Mouse (Mus musculus) heart, adult 2 months (tissue): Measurements from ENCODE around the gene Junb. TPM values are rescaled to one million over a fixed set of nuclear protein-coding genes. Genes with fewer than 3 reads are reported as not detected.

ENCODE experiments used
- DNase-seq, 2 experiments: peaks; one replicate each; pipeline ENCODE4 v3.0.0; 2021
- H3K27ac ChIP-seq: fragments of 200-600 bp; 2 replicates; pipeline ENCODE4 v1.8.1; 2022
- H3K27me3 ChIP-seq: fragments of 200-500 bp; 2 replicates; pipeline ENCODE4 v1.6.1; 2012; ENCODE audit warnings: mild to moderate bottlenecking, low read length, inconsistent platforms, mixed read lengths; ENCODE audit not compliant: control insufficient read depth, insufficient read depth
- H3K36me3 ChIP-seq: fragments of 200-500 bp; 2 replicates; pipeline ENCODE4 v1.6.1; 2012; ENCODE audit warnings: low read length, inconsistent platforms; ENCODE audit not compliant: control insufficient read depth, insufficient read depth
- H3K4me1 ChIP-seq: fragments of 200-500 bp; 2 replicates; pipeline ENCODE4 v1.6.1; 2011; ENCODE audit warnings: low read length; ENCODE audit not compliant: control insufficient read depth, insufficient read depth
- H3K4me3 ChIP-seq: fragments of 200-600 bp; 2 replicates; pipeline ENCODE4 v1.8.1; 2022
- H3K79me2 ChIP-seq: fragments of 200-500 bp; replicated peaks from 2 replicates; pipeline ENCODE4 v1.6.1; 2012; ENCODE audit warnings: mild to moderate bottlenecking, inconsistent platforms, low read length, moderate library complexity, mixed read lengths; ENCODE audit not compliant: control insufficient read depth, insufficient read depth
- H3K9ac ChIP-seq: fragments of 200-500 bp; 2 replicates; pipeline ENCODE4 v1.6.1; 2012; ENCODE audit warnings: low read depth, mild to moderate bottlenecking, control low read depth, inconsistent platforms, low read length, mixed read lengths
- CTCF ChIP-seq: fragments of 200-600 bp; IDR thresholded peaks from 2 replicates; pipeline ENCODE4 v1.8.1; 2022; ENCODE audit warnings: antibody characterized with exemption, mild to moderate bottlenecking, moderate library complexity
- EP300 ChIP-seq: fragments of 200-500 bp; IDR thresholded peaks from 2 replicates; pipeline ENCODE4 v1.6.1; 2011; ENCODE audit warnings: low read depth, low read length, control low read depth; ENCODE audit not compliant: insufficient read depth
- POLR2A ChIP-seq: fragments of 200-500 bp; IDR thresholded peaks from 2 replicates; pipeline ENCODE4 v1.6.1; 2011; ENCODE audit warnings: mild to moderate bottlenecking, low read depth, low read length, control low read depth; ENCODE audit not compliant: insufficient read depth
- WGBS: fragments of 180-500 bp; shearing (Covaris S2); methylation state at CpG from one replicate; pipeline ENCODE4 v1.1.7; 2018; 5-methylcytosine and 5-hydroxymethylcytosine counted together
- intact Hi-C: fragments of 180-260 bp; cut with DNase I; formaldehyde crosslinking; loops from one replicate; pipeline ENCODE4 v1.15.1; 2025
- polyA plus RNA-seq: library from polyadenylated mRNA; depleted of rRNA; stranded (reverse); fragments of >200 nt; gene quantifications from 2 replicates; pipeline ENCODE4 v1.2.3, GENCODE M21; 2012
- total RNA-seq, 2 experiments: library from RNA; stranded (reverse); gene quantifications; 2 replicates each; pipeline ENCODE4 v1.2.3; 2021

Gene Junb
- total and polyA plus RNA-seq, 3 experiments: 10.4 to 19.0 (median 17.3) TPM

DNA sequence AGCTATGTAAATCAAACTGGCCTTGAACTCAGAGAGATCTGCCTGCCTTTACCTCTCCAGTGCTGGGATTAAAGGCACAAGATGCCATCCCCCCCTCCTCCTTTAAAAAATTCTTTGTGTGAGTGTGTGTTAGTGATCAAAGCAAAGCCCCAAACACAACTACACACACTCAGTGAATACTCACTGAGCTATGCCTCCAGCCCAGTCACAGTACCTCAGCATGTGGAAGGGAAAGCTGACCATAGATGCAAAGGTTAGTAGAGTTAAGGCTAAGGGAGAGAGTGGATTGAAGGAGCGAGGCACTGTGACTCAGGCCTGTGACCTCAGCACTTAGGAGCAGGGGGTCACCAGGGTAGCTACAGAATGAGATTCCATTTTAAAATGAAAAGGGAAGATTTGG, 5.4 kb downstream of the Junb start:
- no peak overlapping the region for H3K9ac ChIP-seq
- no peaks in the 10 kb centered on the region for H3K79me2 ChIP-seq
- no peak for DNase-seq
- TF ChIP-seq POLR2A (no peak), EP300 (no peak), CTCF (no peak)
- H3K36me3 ChIP-seq: no peaks in the 10 kb centered on the region; the same call in 1 of the 2 replicates
- H3K27me3 ChIP-seq: no peaks in the 10 kb centered on the region
- H3K4me3 ChIP-seq: no peak overlapping the region
- intact Hi-C loops: loop anchor here (10.0 kb wide), 1 partner anchor 52 kb away; the partner anchor contains the start of genes Asna1 and Trir
- H3K4me1 ChIP-seq: peaks cover 18% of the 10 kb centered on the region
- 93% methylated on average over 1 of the region's 1 CpGs for WGBS
- H3K27ac ChIP-seq: peak overlapping the region; percentile 63; the same call in 1 of the 2 replicates

DNA sequence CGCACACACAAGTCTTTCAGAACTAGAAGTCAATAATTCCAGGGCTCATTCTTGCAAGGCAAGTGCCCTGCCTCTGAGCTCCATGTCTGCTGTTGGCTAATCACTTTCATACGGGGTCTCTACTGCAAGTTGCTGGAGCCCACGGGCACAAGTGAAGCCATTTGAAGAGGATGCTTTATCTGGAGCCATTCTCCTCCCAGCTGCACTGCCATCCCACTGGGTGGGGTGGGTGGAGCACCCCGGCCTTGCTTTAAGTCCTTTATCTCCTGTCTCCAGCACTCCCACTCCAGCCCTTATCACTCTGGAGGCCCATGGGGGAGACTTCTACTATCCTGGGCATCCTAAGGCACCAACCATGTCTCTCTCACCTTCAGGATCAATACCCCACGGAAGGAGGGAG, 7.6 kb downstream of the Junb start:
- Histone ChIP-seq H3K9ac (no peak overlapping the region), H3K27ac (no peak overlapping the region), H3K79me2 (no peaks in the 10 kb centered on the region), H3K27me3 (no peaks in the 10 kb centered on the region), H3K36me3 (no peaks in the 10 kb centered on the region; the same call in 1 of the 2 replicates), H3K4me1 (peaks cover 21% of the 10 kb centered on the region), H3K4me3 (peak overlapping the region; percentile 62)
- DNase-seq: no peak
- intact Hi-C loops: loop anchor here (10.0 kb wide), 1 partner anchor 54 kb away; the partner anchor contains the start of genes Asna1 and Trir
- TF ChIP-seq POLR2A (no peak), CTCF (no peak), EP300 (no peak)
- WGBS: 44% methylated on average over 5 of the region's 5 CpGs

DNA sequence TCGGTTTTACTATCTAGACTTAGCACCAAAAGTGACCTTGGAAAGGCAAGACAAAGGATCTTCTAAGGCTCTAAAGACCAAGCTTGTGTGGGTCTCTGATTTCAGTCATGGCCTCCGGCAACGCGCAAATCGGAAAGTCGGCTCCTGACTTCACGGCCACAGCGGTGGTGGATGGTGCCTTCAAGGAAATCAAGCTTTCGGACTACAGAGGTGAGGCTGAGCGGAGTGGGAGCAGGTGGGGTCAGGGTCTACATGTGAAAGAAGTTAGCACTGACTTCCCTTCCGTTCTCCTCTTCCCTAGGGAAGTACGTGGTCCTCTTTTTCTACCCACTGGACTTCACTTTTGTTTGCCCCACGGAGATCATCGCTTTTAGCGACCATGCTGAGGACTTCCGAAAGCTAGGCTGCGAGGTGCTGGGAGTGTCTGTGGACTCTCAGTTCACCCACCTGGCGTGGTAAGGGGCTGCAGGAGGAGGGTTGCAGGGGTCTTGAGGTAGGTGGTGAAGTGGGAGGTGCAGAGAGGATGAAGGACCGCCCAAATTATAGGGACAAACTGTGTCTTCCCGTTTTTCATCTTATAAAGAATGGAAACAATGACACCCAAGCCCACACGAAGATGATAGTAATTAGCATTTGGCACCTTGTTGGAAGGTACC, 8.3 kb downstream of the Junb start:
- TF ChIP-seq CTCF (no peak), EP300 (no peak), POLR2A (no peak)
- WGBS: 8% methylated on average over 21 of the region's 21 CpGs
- Histone ChIP-seq H3K27me3 (no peaks in the 10 kb centered on the region), H3K4me3 (peak overlapping the region; percentile 62), H3K9ac (peak overlapping the region; percentile 82), H3K36me3 (no peaks in the 10 kb centered on the region; the same call in 1 of the 2 replicates), H3K4me1 (peaks cover 18% of the 10 kb centered on the region), H3K27ac (peak overlapping the region; percentile 77), H3K79me2 (no peaks in the 10 kb centered on the region)
- intact Hi-C loops: loop anchor here (10.0 kb wide), 1 partner anchor 55 kb away; the partner anchor contains the start of genes Asna1 and Trir
- no peak for DNase-seq

DNA sequence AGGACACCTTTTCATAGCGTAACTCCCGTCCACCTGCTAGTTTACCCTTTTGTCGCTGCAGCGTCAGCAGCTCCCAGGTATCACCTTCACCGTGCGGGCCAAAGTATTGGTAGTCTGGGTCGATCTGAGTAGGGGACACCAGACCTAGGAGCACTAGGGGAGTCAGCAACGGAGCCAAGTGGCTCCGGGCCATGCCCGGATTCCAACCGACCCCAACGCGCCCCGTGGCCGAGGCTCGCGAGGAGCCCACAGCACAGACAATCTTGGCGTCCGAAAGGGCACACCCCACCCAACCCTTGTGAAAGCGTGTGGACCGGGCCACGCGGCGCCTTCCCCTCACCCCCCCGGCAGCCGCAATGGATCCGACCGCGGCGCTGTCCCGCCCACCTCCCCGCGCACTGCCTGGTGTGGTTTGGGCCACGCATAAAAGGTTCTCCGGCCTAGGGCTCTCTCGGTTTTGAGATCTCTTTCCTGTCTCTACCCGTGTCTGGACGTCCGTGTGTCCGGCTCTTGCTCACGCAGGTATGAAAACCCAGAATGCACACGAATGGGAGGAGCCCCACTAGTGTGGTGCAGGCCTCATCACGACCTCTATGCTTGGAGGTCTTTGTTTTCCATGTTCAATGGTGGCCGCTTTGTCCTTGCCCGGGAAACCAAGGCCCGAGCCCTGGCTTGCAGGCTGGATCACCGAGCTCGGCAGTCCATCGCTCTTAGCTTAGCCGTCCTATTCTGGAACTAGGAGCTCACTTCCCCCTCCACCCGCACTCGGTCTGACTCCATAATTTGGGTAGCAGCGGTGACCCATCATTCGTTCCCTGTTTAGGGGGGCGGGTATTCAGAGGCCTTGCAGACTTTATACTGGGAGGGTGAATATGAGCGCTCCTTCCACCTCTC, 9.0 kb downstream of the Junb start, which contains the start of the genes Gm49661, Prdx2 and Rnaseh2a:
Gene Gm49661, minus strand, starts transcription at position 193 of the 894 bp plus-strand sequence.
Gene Prdx2, plus strand, starts transcription at position 347 of the 894 bp plus-strand sequence.
Gene Rnaseh2a, minus strand, starts transcription at position 527 of the 894 bp plus-strand sequence.
- WGBS: under 1% methylated on average over 56 of the region's 56 CpGs

DNA sequence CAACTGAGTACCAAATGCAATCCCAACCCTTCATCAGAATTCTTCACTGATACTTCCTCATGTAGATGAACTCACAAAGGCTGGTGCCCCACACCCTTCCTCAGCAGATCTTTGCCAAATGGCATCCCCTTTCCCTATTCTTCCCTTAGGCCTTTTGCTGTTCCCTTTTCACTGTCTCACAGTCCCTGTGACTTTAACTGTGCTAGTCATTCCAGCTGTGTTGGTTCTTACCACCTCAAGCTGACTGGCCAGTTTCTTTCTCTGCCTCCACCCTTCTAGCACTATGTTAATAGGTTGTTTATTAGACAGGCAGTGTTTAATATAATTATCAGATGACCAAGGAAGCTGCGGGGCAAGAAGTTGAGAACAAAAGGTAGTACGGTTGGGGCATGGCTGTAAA, 9.9 kb downstream of the Junb start:
- Histone ChIP-seq H3K4me1 (peaks cover 17% of the 10 kb centered on the region), H3K36me3 (no peaks in the 10 kb centered on the region), H3K27me3 (no peaks in the 10 kb centered on the region), H3K9ac (peak overlapping the region; percentile 30; the same call in 1 of the 2 replicates), H3K79me2 (no peaks in the 10 kb centered on the region), H3K4me3 (peak overlapping the region; percentile 62), H3K27ac (peak overlapping the region; percentile 77)
- DNase-seq: no peak
- WGBS: 15% methylated on average over 2 of the region's 2 CpGs
- intact Hi-C loops: loop anchor here (5.0 kb wide), 1 partner anchor 111 kb away; the partner anchor contains the start of gene Farsa
- TF ChIP-seq POLR2A: no peak
- no peak for TF ChIP-seq EP300
- no peak for TF ChIP-seq CTCF

More for the DNA sequence above, 9.0 kb downstream of the Junb start, which contains the start of the genes Gm49661, Prdx2 and Rnaseh2a:
- peak within 1 kb of the TSS; percentile 62 for H3K4me3 ChIP-seq
- peak within 1 kb of the TSS; percentile 82 for H3K9ac ChIP-seq
- intact Hi-C loops: loop anchor here (5.0 to 10.0 kb wide), 2 partner anchors 55 to 112 kb away; partner anchors contain the start of genes Asna1, Farsa and Trir
- H3K36me3 ChIP-seq: no peaks in the 10 kb centered on the region; the same call in 1 of the 2 replicates
- TF ChIP-seq POLR2A: peak; percentile 96
- no peak for TF ChIP-seq CTCF
- TF ChIP-seq EP300: peak; percentile 70; the same call in 1 of the 2 replicates
- no peaks in the 10 kb centered on the region for H3K79me2 ChIP-seq
- H3K27me3 ChIP-seq: no peaks in the 10 kb centered on the region
- DNase-seq: peak; percentile 81 to 83
- H3K4me1 ChIP-seq: peaks cover 21% of the 10 kb centered on the region
- peak within 1 kb of the TSS; percentile 77 for H3K27ac ChIP-seq
